Mouse (Mus musculus) retina, postnatal 1 day (tissue): ENCODE results near the gene Slc25a27.

Experiments
- DNase-seq: peaks from one replicate; pipeline ENCODE4 v3.0.0-alpha.2; 2012

Gene Slc25a27

GRCm38 (mm10) chr17:43666576-43667289 lies at the start of gene Slc25a27:
Slc25a27 (minus strand) TSS chr17:43667214.
- DNase-seq: peak; percentile 96

DNA sequence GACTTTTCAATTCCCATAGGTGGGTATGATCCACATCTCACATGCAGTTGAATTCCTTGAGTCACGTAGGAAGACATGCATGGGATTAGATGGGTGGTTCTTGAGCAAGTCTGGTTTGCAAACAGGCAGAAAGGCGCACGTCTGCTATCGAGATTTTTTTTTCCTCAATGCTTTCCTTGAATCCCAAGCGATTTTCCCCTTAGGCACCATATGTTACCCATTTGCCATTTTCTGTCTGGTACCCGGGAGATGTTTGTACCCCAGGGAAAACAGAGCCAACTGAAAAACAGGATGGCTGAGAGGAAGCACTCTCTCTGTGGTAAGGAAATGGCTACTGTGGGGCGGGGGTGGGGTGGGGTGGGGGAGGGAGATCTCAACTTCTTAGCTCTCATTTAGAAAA lies 49.6 kb upstream of the Slc25a27 start:
- no peak for DNase-seq

DNA sequence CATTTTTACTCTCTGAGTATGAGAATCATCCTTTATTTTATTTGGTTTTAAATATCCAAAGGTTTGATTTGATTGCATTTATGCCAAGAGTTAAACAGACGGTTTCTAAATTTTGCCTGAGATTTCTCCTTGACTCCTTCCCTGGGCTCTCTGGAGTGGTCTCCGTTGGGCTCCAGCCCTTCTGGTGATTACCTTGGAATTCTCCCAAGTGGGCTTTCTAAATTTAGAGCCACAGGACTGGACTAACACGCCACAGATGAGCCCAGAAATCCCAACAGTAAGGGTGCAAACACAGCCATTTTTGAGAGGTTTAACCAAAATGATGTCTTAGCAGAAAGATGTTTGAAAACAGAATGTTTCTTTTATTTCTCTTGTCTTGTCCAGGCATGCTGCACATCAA lies 47.2 kb upstream of the Slc25a27 start:
- no peak for DNase-seq

GRCm38 (mm10) chr17:43711557-43712352 lies 44.7 kb upstream of the Slc25a27 start:
- DNase-seq: no peak

- DNase-seq: no peak
Observed at GRCm38 (mm10) chr17:43707254-43707653, 40.2 kb upstream of the Slc25a27 start.

DNA sequence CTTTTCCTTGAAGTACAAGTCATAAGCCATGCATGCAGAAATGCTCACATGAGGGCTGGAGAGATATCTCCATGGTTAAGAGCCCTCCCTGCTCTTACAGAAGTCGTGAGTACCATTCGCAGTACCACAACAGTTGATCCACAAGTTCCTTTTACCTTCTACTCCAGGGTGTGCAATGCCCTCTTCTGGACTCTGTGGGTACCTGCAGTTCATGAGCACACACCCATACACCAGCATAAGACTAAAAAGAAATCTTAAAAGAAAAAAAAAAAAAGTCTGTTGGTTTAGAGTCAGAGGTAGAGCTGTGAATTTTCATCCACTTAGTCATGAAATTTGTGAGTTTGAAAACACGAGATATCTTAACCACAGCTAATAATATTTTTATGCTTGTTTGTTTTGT lies 39.7 kb upstream of the Slc25a27 start:
- DNase-seq: no peak

GRCm38 (mm10) chr17:43704216-43704930 lies 37.4 kb upstream of the Slc25a27 start:
- no peak for DNase-seq

DNA sequence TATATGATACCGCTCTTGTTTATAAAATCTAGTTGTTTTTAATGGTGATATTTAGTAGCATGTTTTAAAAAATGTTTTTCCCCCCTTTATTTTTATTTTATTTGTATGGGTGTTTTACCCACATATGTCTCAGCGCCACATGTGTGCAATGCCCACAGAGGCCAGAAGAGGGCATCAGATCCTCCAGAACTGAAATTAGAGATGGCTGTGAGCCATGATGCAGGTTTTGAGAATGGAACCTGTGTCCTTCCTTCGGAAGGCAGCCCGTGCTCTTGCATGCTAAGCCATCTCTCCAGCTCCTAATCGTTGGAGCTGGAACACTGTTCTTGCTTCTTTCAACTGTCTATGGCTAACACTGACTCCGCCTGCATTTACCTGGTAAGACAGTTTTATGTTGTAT lies 34.0 kb upstream of the Slc25a27 start:
- DNase-seq: peak; percentile 62

DNA sequence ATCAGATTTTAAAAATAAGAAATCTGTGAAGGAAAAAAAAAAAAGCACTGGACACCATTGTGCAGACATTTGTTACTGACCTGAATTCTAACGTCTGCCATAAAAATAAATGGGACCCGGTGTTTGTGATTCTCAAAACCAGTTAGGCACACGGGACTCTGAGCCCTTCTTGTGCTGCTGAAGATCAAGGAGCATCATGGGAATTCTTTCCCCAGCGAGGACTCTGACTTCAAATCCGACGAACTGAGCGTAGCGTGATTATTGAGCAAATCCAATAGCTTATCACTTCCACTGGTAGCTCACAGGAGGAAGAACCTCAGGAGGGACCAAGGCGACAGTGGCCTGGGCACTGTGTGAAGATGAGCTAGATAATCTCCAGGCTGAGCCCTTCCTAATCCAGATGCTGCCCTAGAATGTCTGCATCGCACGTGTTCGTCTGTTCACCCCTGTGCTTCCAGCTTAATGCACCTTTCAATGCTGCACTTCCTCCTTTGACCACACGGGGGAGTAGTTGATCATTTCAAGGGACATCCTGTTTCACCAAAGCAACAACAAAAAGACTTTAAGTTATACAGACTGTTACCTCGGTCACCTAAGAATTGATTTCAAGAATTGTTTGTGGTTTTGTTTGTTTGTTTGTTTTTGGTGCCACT lies 32.1 kb upstream of the Slc25a27 start:
- peak; percentile 91 for DNase-seq

DNA sequence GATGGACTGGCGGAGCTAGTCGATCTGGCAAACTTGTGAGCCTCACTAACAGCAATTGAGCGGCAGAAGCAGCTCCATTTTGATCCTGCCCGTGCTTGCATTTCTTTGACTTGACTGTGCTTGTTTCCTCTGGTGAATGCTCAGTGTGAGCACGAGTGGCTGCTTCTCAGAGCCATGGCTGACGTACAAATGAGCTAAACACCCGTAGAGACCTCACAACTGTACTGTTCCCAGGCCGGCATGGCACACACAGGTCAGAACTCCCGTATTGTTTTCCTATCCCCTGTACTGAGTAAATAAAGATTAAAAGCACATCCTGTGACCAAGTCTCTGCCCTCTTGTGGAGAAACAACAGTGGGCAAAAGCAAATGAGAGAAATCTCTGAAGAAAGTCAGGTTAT lies 22.6 kb upstream of the Slc25a27 start:
- DNase-seq: no peak

- no peak for DNase-seq
Observed at GRCm38 (mm10) chr17:43684638-43685037, 17.6 kb upstream of the Slc25a27 start.

DNA sequence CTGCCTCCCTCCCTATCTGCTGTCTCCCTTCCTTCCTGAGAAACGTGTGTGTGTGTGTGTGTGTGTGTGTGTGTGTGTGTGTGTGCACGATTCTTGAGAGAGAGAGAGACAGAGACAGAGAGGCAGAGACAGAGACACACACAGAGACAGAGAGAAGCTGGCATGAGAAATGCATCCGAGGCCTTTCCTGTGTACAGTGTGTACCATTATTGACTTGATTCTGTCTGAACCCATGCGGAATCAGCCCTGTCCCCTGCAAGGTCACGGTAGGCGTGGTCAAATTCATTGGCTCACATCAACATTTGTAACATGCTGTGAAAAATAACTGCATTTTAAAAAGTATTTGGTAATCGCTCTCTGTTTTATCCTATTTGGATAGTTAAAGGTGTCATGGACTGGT lies 17.1 kb upstream of the Slc25a27 start:
- DNase-seq: no peak

DNA sequence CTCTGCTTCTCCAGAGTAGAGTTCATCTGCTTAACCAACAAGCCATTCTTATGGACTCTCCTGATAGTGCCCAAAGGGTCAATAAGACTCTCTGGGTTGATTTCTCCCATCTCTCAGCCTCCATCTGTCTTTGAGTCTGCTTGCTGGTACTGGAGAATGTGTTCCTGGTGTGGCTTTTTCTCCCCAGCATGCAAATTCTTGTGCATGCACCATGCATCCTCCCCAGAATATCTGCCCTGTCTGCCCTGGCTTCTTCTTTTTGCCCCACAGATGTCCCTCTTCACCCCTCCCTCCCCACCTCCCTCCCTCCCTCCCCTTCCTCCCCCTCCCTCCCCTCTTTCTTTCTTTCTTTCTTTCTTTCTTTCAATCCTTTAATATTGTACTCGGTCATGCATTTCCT lies 10.3 kb upstream of the Slc25a27 start:
- no peak for DNase-seq

GRCm38 (mm10) chr17:43676241-43676640 lies 9.2 kb upstream of the Slc25a27 start:
- no peak for DNase-seq

DNA sequence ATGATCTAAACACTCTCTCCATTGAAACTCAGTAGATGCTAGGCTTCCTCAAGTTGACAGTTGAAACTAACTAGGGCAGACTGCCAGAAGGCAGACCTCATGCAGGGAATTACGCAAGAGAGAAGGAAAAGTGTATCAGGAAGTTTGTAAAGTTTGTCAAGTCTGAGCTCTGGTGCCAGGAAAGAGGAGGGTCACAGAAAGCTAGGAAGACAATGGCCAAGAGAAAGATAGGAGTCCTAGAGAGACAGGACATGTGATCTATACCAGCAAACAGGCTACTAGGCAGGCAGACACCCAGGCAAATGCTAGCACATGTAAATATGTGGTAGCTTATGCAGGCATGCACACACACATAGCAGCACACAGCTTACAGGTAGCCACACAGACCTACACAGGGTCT lies 8.2 kb upstream of the Slc25a27 start:
- peak; percentile 30 for DNase-seq

DNA sequence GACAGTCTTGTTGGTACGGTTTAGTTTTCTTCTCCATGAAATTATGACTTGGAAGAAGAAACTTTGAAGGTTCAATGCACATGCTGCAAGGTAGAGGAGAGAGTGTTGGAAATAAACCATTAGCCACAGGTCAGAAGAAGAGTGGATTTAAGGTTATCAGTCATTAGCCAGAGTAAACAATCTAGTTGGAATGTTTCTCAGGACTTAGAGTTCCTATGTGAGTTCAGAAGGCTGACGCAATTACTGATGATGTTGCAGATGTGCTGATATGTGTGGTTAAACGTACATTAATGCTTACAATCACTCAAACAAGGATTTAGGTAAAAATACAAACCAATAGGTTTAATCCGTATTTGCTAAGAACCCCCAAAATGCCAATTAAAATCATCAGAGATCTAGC lies 4.9 kb upstream of the Slc25a27 start:
- no peak for DNase-seq

GRCm38 (mm10) chr17:43669145-43669695 lies 2.2 kb upstream of the Slc25a27 start:
- peak; percentile 16 for DNase-seq

DNA sequence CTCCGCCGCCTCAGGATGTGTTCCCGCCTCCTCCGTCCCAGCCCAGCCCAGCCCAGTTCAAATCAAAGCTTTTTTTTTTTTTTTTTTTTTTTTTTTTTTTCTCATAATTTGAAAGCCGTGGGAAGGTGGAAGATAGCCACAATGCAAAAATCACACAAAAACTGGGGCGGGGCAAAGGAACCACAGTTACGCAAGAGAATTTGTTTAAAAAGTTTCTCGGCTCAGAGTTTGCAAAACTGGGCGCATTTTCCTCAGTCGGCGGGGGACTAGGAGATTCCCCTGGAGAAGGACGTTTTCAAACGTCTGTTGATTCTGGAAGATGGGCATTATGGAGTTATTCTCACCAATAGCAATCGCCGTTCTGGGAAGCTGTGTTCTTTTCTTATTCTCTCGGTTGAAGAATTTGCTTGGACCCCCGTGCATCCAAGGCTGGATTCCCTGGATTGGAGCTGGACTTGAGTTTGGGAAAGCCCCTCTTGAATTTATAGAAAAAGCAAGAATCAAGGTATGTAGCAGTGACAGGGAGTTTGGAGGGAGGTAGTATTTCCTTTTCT lies 353 bp upstream of the Slc25a27 start, which contains the start of gene Cyp39a1:
TSS of gene Cyp39a1 (plus strand) at position 136 of the 554 bp plus-strand sequence.
- no peak for DNase-seq

DNA sequence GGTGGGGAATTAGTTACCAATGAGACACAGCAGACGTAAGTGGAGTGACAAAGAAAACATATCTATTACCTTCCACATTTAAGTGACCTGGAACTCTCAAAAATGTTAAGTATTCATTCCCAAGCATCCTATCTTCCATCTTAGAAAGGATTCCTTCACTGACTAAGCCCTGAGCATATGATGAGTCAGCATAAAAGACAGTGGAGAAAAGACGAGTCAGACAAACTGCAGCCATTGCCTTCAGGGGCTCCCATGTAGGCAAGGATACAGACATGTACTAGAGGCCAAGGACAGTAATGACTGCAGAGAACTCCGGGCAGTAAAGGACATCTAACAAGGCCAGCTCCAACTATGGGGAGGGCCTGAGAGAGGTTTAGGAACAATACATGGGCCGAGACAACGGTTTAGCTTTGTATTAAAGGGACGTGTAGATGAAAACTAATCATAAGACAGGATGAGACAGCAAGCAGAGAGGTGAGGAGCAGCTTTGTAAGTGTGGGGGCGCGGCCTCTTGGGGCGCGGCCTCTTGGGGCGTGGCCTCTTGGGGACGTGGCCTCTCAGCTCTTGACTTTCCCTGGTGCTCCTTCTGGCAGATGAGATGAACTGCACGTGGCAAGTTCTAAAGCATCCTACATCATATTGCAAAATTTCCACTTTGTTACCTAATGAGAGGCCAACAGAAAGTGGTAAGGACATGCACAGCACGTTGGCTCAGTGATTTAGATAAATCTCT lies 15.5 kb downstream of the Slc25a27 start:
- DNase-seq: no peak

GRCm38 (mm10) chr17:43649641-43650436 lies 17.2 kb downstream of the Slc25a27 start:
- peak; percentile 61 for DNase-seq

- DNase-seq: no peak
Observed at GRCm38 (mm10) chr17:43646925-43647324, 20.1 kb downstream of the Slc25a27 start.
